ENCODE assay signal across 28 mouse cellular contexts in the genomic region with DNA sequence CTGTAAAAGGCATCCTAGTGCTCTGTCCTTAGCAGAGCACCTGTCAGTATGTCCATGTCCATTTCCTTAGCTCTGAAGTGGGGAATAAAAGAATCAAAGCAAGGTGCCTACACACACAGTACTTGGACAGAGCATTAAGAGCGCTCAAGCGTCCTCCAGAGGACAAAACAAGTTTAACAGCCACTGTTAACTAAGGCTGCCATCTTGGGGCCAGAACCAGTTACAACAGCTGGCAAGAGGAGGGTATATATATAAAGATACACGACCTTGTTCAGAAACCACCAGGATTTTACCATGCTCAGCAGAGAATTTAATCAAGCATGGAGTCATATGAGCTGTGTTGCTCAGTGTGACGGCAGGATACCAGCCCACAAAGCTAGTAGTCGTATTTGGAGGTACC. TPM values are rescaled to one million over a fixed set of nuclear protein-coding genes. Genes with fewer than 3 reads are reported as not detected.
DNase-seq lines count a peak whose midpoint lies in the region; ATAC-seq and TF ChIP-seq lines count a peak whose summit lies in the region.
"Had no signal": no experiment of that assay in that cellular context is flagged by ENCODE, and none has a peak within 500 bp of the region (broad histone marks: within the 10 kb centered on the region; RNA-seq: fewer than 3 reads in every experiment).

No protein-coding gene starts in this region.

- DNase-seq in thymus, postnatal 0 days (ENCODE audit: low spot score) = peak; percentile 32
- DNase-seq in thymus, postnatal 4 days = no peak
- DNase-seq in ES-CJ7 (ENCODE audit: low read depth, low spot score) = peak; percentile 23
- no peak for DNase-seq in Patski (ENCODE audit: low read depth, low spot score)
- peak; percentile 2 for DNase-seq in splenic B cell, adult 2 months (ENCODE audit: low read depth, low spot score)
- no peak for DNase-seq in urinary bladder, postnatal 14 days (ENCODE audit: low spot score)
- DNase-seq in right cerebral cortex, postnatal 10 days (ENCODE audit: low spot score in 2 of 2) = no peak
- DNase-seq in forebrain, postnatal 0 days = no peak
- DNase-seq: adrenal gland, adult 8-10 months; cerebellum, adult 8-10 months; cerebellum, postnatal 36 days; heart, adult 2 months; heart, postnatal 14 days; kidney, adult 9 months; kidney, postnatal 14 days; left cerebral cortex, postnatal 4 days; liver, embryonic 13.5 days; lung, embryonic 14.5 days; right cerebral cortex, adult 18-20 months; right cerebral cortex, postnatal 4 days; thymus, adult 2 months had no signal

- no peak overlapping the region for H3K27ac ChIP-seq in forebrain, postnatal 0 days (ENCODE audit: low read depth, low read length)
- H3K27ac ChIP-seq: heart, adult 2 months; heart, embryonic 13.5 days; hindbrain, embryonic 10.5 days; liver, embryonic 13.5 days had no signal

- no peaks in the 10 kb centered on the region for H3K27me3 ChIP-seq in Patski
- H3K27me3 ChIP-seq in splenic B cell, adult 2 months (ENCODE audit: control insufficient read depth, insufficient read depth, low read length, poor library complexity, severe bottlenecking) = no peaks in the 10 kb centered on the region
- H3K27me3 ChIP-seq in forebrain, postnatal 0 days (ENCODE audit: insufficient read depth, low read length) = no peaks in the 10 kb centered on the region
- H3K27me3 ChIP-seq: heart, embryonic 13.5 days; liver, embryonic 13.5 days had no signal

- in situ Hi-C loops in Patski (cut with MboI; ENCODE audit: low pct_unique_long_range_greater_than_20kb) = no loop called here

- no peaks in the 10 kb centered on the region for H3K4me1 ChIP-seq in forebrain, postnatal 0 days (ENCODE audit: insufficient read depth)
- H3K4me1 ChIP-seq: heart, embryonic 13.5 days; hindbrain, embryonic 10.5 days; liver, embryonic 13.5 days had no signal

- H3K4me3 ChIP-seq in forebrain, postnatal 0 days (ENCODE audit: low read depth, low read length) = no peak overlapping the region
- H3K4me3 ChIP-seq: heart, adult 2 months; heart, embryonic 13.5 days; hindbrain, embryonic 10.5 days; liver, embryonic 13.5 days had no signal

- H3K9me3 ChIP-seq in forebrain, postnatal 0 days (ENCODE audit: low read length) = no peaks in the 10 kb centered on the region
- H3K9me3 ChIP-seq: heart, embryonic 13.5 days; hindbrain, embryonic 10.5 days; liver, embryonic 13.5 days had no signal

- POLR2A ChIA-PET in Patski (lab: Charles Lee) = no interaction called here

- TF ChIP-seq CTCF in Patski (IDR thresholded peaks at IDR 0.05) = peak; percentile 16
- no peak for TF ChIP-seq CTCF in forebrain, postnatal 0 days (IDR thresholded peaks at IDR 0.05; ENCODE audit: low read depth)

- CTCF ChIA-PET in Patski (lab: Charles Lee) = interaction anchor here (1.0 kb wide), 1 partner anchor 10 kb away, joined by 3 read pairs; no protein-coding TSS in a partner anchor

- H3K9ac ChIP-seq in forebrain, postnatal 0 days = no peak overlapping the region
- H3K9ac ChIP-seq: heart, embryonic 13.5 days; liver, embryonic 13.5 days; lung, embryonic 14.5 days had no signal

- no peak for ATAC-seq in Patski
- ATAC-seq in forebrain, postnatal 0 days = no peak
- ATAC-seq: forebrain, embryonic 14.5 days; hindbrain, embryonic 16.5 days; intestine, embryonic 16.5 days; midbrain, embryonic 16.5 days had no signal

- 72% methylated on average over 5 of the region's 5 CpGs for WGBS in forebrain, postnatal 0 days

- no peaks in the 10 kb centered on the region for H3K36me3 ChIP-seq in splenic B cell, adult 2 months (ENCODE audit: control insufficient read depth, insufficient read depth, low read length, poor library complexity, severe bottlenecking)
- no peaks in the 10 kb centered on the region for H3K36me3 ChIP-seq in forebrain, postnatal 0 days (ENCODE audit: insufficient read depth)
- H3K36me3 ChIP-seq: heart, embryonic 13.5 days; hindbrain, embryonic 10.5 days; liver, embryonic 13.5 days had no signal

- no peak overlapping the region for H3K4me2 ChIP-seq in forebrain, postnatal 0 days (ENCODE audit: low read depth)
- H3K4me2 ChIP-seq: heart, embryonic 13.5 days; liver, embryonic 13.5 days; lung, embryonic 14.5 days; midbrain, embryonic 11.5 days had no signal

RNA-seq across cellular contexts. Expression of a gene that starts 16.7 kb away (rescaled TPM):
- 2.7 and 3.2 TPM in 2 replicates for polyA plus RNA-seq in thymus, postnatal 0 days (2015; fragmentation: Nextera tagmentation; extraction: Ambion mirVana)
- 0.44 TPM for polyA plus RNA-seq in Patski (2021)
- total RNA-seq in forebrain, postnatal 0 days (2014; rRNA removed) = 61.4 and 62.0 TPM in 2 replicates
- 36.7 and 59.4 TPM in 2 replicates for polyA plus RNA-seq in forebrain, postnatal 0 days (2015; fragmentation: Nextera tagmentation; extraction: Ambion mirVana)

Comparison
In these comparisons a context has a peak if more than half of its experiments do, and no peak if none do; other contexts are left out.
1. DNase-seq: peak in thymus, postnatal 0 days (single experiment), ES-CJ7 (single experiment) and splenic B cell, adult 2 months (single experiment); none in thymus, postnatal 4 days (single experiment), Patski (single experiment), urinary bladder, postnatal 14 days (single experiment), right cerebral cortex, postnatal 10 days (0 of 2) and forebrain, postnatal 0 days (single experiment).